Mouse (Mus musculus): ENCODE data around the gene Ptar1. TPM values are rescaled to one million over a fixed set of nuclear protein-coding genes. Genes with fewer than 3 reads are reported as not detected.

The Ptar1 gene
- total and polyA plus RNA-seq, 2 experiments from 2014 or later, result 4.1 to 24.9 TPM

DNA sequence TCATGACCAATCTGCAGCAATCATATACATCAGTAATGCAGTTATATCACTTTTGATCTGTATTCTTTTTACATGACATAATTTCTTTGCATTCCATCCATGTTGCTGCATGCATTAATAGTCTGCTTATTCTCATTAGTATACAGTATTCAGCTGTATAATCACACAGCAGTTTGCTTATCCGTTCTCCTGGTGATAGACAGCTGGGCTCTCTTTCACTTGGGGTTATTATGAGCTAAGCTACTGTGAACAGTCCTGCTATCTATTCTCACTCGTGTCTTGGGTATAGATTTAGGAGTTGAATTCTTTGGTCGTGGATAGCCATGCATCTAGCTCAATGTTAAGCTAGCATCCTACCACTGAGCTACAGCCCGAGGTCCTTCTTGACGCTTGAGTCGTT lies 88.1 kb downstream of the Ptar1 start:
- 59% methylated on average over 6 of the region's 6 CpGs for WGBS
- no peak for ATAC-seq (ENCODE audit: low FRiP score)
- Histone ChIP-seq H3K4me1 (ENCODE audit: insufficient read depth, low read length) (no peaks in the 10 kb centered on the region), H3K27me3 (ENCODE audit: insufficient read depth, low read length) (no peaks in the 10 kb centered on the region), H3K4me2 (ENCODE audit: low read depth, low read length, poor library complexity, severe bottlenecking) (no peak overlapping the region), H3K36me3 (ENCODE audit: insufficient read depth, low read length) (0 out of 2 replicates have a peak, but pooled peaks cover 3% of the 10 kb centered on the region), H3K4me3 (ENCODE audit: low read depth, low read length) (no peak overlapping the region), H3K9me3 (ENCODE audit: low read length) (no peaks in the 10 kb centered on the region), H3K9ac (replicated peaks; ENCODE audit: low read length, poor library complexity, severe bottlenecking) (no peak overlapping the region), H3K27ac (ENCODE audit: low read depth, low read length) (no peak overlapping the region)
- DNase-seq (ENCODE audit: low spot score), result no peak
- no peak for TF ChIP-seq CTCF (IDR thresholded peaks at IDR 0.05)

DNA sequence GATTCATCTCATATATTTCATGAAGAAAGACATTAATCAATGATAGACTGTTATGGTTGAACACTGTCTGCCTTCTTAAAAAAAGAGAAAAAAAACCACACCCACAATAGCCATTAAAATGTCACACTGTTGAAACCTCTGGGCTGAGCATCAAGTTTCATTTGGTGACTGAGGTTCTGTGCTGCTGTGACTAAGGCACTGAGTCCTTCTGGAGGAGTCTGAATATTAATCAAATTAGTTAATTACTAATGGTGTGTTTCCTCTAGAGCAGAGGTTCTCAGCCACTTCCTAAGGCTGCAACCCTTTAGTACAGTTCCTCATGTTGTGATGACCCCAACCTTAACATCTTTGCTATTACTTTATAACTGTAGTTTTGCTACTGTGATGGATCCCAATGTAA lies 91.9 kb downstream of the Ptar1 start:
- no peaks in the 10 kb centered on the region for H3K9me3 ChIP-seq (ENCODE audit: low read length)
- H3K27ac ChIP-seq (ENCODE audit: low read depth, low read length), result no peak overlapping the region
- no peak overlapping the region for H3K4me2 ChIP-seq (ENCODE audit: low read depth, low read length, poor library complexity, severe bottlenecking)
- DNase-seq (ENCODE audit: low spot score), result no peak
- no peak for TF ChIP-seq CTCF (IDR thresholded peaks at IDR 0.05)
- H3K4me3 ChIP-seq (ENCODE audit: low read depth, low read length), result no peak overlapping the region
- peaks cover 3% of the 10 kb centered on the region; the same call in 1 of the 2 replicates for H3K4me1 ChIP-seq (ENCODE audit: insufficient read depth, low read length)
- ATAC-seq (ENCODE audit: low FRiP score), result no peak
- H3K27me3 ChIP-seq (ENCODE audit: insufficient read depth, low read length), result no peaks in the 10 kb centered on the region
- H3K9ac ChIP-seq (replicated peaks; ENCODE audit: low read length, poor library complexity, severe bottlenecking), result no peak overlapping the region
- H3K36me3 ChIP-seq (ENCODE audit: insufficient read depth, low read length), result no peaks in the 10 kb centered on the region

DNA sequence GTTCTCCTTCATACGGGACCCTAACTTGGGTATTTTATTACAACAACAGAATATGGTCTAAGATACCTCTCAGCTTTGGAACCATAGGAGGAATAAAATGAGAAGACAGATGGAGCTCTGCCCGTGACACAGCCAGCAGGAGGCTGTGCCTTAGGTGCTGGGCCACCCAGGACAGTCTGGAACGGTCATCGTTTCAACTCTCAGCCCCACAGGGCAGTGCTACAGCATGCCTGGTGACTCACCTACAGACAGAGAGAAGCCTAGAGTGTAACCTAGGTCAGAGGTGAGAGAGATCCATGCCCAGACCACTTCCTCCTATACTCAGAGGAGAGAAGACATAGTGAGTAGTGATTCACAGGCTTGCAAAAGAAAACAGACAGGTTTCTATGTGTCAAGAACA lies 92.9 kb downstream of the Ptar1 start:
- TF ChIP-seq CTCF (IDR thresholded peaks at IDR 0.05), result no peak
- Histone ChIP-seq H3K4me3 (ENCODE audit: low read depth, low read length) (no peak overlapping the region), H3K9ac (replicated peaks; ENCODE audit: low read length, poor library complexity, severe bottlenecking) (no peak overlapping the region), H3K4me1 (ENCODE audit: insufficient read depth, low read length) (peaks cover 3% of the 10 kb centered on the region; the same call in 1 of the 2 replicates), H3K4me2 (ENCODE audit: low read depth, low read length, poor library complexity, severe bottlenecking) (no peak overlapping the region), H3K27me3 (ENCODE audit: insufficient read depth, low read length) (no peaks in the 10 kb centered on the region), H3K9me3 (ENCODE audit: low read length) (no peaks in the 10 kb centered on the region), H3K36me3 (ENCODE audit: insufficient read depth, low read length) (no peaks in the 10 kb centered on the region), H3K27ac (ENCODE audit: low read depth, low read length) (no peak overlapping the region)
- DNase-seq (ENCODE audit: low spot score), result no peak
- no peak for ATAC-seq (ENCODE audit: low FRiP score)
- WGBS, result 92% methylated on average over 4 of the region's 4 CpGs

Other genes starting within 250 kb of the Ptar1 start
- gene Mamdc2, start 239.0 kb upstream of the Ptar1 start, total RNA-seq (2014; rRNA removed), result 5.0 and 5.3 TPM in 2 replicates
- gene Mamdc2, start 239.0 kb upstream of the Ptar1 start, polyA plus RNA-seq (2015; fragmentation: Nextera tagmentation; extraction: Ambion mirVana), result 4.2 and 5.2 TPM in 2 replicates
- 0.33 and 1.1 TPM in 2 replicates for gene 1700028P14Rik, start 34.6 kb upstream of the Ptar1 start, total RNA-seq (2014; rRNA removed)
- 1.7 and 2.8 TPM in 2 replicates for gene 1700028P14Rik, start 34.6 kb upstream of the Ptar1 start, polyA plus RNA-seq (2015; fragmentation: Nextera tagmentation; extraction: Ambion mirVana)
- 189 and 193 TPM in 2 replicates for gene Apba1, start 71.5 kb downstream of the Ptar1 start, total RNA-seq (2014; rRNA removed)
- 15.4 and 17.2 TPM in 2 replicates for gene Apba1, start 71.5 kb downstream of the Ptar1 start, polyA plus RNA-seq (2015; fragmentation: Nextera tagmentation; extraction: Ambion mirVana)

Data from midbrain, postnatal 0 days (tissue).